Mouse (Mus musculus) heart, embryonic 15.5 days (tissue): Measurements from ENCODE around the gene Zfx. TPM values are rescaled to one million over a fixed set of nuclear protein-coding genes. Genes with fewer than 3 reads are reported as not detected.

Experiments used
- ATAC-seq: fragments of 200-750 bp; cut with Nextera tagmentation; replicated peaks from 2 replicates; pipeline ENCODE4 v1.8.0; 2017; ENCODE audit warnings: low read depth, moderate TSS enrichment; ENCODE audit not compliant: insufficient number of reproducible peaks, insufficient read depth, low FRiP score
- H3K27ac ChIP-seq: fragments of 300-500 bp; sonication (generic); 2 replicates; pipeline ENCODE4 v1.5.1; 2015; ENCODE audit warnings: mild to moderate bottlenecking, inconsistent platforms
- H3K27me3 ChIP-seq: fragments of 300-500 bp; sonication (generic); 2 replicates; pipeline ENCODE4 v1.6.1; 2015; ENCODE audit warnings: inconsistent platforms
- H3K36me3 ChIP-seq: fragments of 300-500 bp; sonication (generic); 2 replicates; pipeline ENCODE4 v1.6.1; 2015; ENCODE audit warnings: mild to moderate bottlenecking, inconsistent platforms
- H3K4me1 ChIP-seq: fragments of 300-500 bp; sonication (generic); replicated peaks from 2 replicates; pipeline ENCODE4 v1.6.1; 2015; ENCODE audit warnings: inconsistent platforms
- H3K4me2 ChIP-seq: fragments of 300-500 bp; sonication (generic); 2 replicates; pipeline ENCODE4 v1.6.1; 2015; ENCODE audit warnings: inconsistent platforms, mild to moderate bottlenecking, moderate library complexity
- H3K4me3 ChIP-seq: fragments of 300-500 bp; sonication (generic); 2 replicates; pipeline ENCODE4 v1.5.1; 2015; ENCODE audit warnings: mild to moderate bottlenecking, inconsistent platforms
- H3K9ac ChIP-seq: fragments of 300-500 bp; sonication (generic); 2 replicates; pipeline ENCODE4 v1.6.1; 2015; ENCODE audit warnings: mild to moderate bottlenecking, inconsistent platforms
- H3K9me3 ChIP-seq: fragments of 300-500 bp; sonication (generic); replicated peaks from 2 replicates; pipeline ENCODE4 v1.6.1; 2016; ENCODE audit warnings: inconsistent platforms
- WGBS: fragments of 180-500 bp; shearing (Covaris S2); methylation state at CpG from one replicate; pipeline ENCODE4 v1.1.7; 2015; ENCODE audit warnings: mixed read lengths; 5-methylcytosine and 5-hydroxymethylcytosine counted together
- polyA plus RNA-seq: library from polyadenylated mRNA; unstranded; fragments of >200 nt; fragmentation: Nextera tagmentation; extraction: Ambion mirVana; gene quantifications from 2 replicates; pipeline ENCODE4 v1.2.1, GENCODE M21; 2015

Zfx gene
- polyA plus RNA-seq, 1 experiment from 2014 or later = 19.9 TPM

GRCm38 (mm10) chrX:94060751-94061150, 62.8 kb downstream of the Zfx start:
- no peak for ATAC-seq
- 57% methylated on average over 8 of the region's 8 CpGs for WGBS
- 0 out of 2 replicates have a peak overlapping the region, but pooled peaks have one; percentile 9 for H3K27ac ChIP-seq
- H3K9ac ChIP-seq = no peak overlapping the region
- peaks cover 31% of the 10 kb centered on the region for H3K27me3 ChIP-seq
- no peaks in the 10 kb centered on the region for H3K4me1 ChIP-seq
- H3K9me3 ChIP-seq = no peaks in the 10 kb centered on the region
- no peak overlapping the region for H3K4me3 ChIP-seq
- H3K4me2 ChIP-seq = peak overlapping the region; percentile 30; the same call in 1 of the 2 replicates
- no peaks in the 10 kb centered on the region for H3K36me3 ChIP-seq

- Histone ChIP-seq H3K4me3 (no peak overlapping the region), H3K36me3 (no peaks in the 10 kb centered on the region), H3K9me3 (no peaks in the 10 kb centered on the region), H3K27me3 (peaks cover 31% of the 10 kb centered on the region), H3K4me1 (no peaks in the 10 kb centered on the region), H3K4me2 (no peak overlapping the region), H3K27ac (peak overlapping the region; percentile 34; the same call in 1 of the 2 replicates), H3K9ac (no peak overlapping the region)
- 34% methylated on average over 6 of the region's 6 CpGs for WGBS
- no peak for ATAC-seq
Observed at GRCm38 (mm10) chrX:94058748-94059147, 64.8 kb downstream of the Zfx start.

- no peak overlapping the region for H3K4me2 ChIP-seq
- no peaks in the 10 kb centered on the region; the same call in 1 of the 2 replicates for H3K27me3 ChIP-seq
- 47% methylated on average over 3 of the region's 3 CpGs for WGBS
- no peaks in the 10 kb centered on the region for H3K36me3 ChIP-seq
- H3K9me3 ChIP-seq = no peaks in the 10 kb centered on the region
- H3K27ac ChIP-seq = peak overlapping the region; percentile 46
- H3K4me1 ChIP-seq = peaks cover 7% of the 10 kb centered on the region; the same call in 1 of the 2 replicates
- no peak for ATAC-seq
- H3K9ac ChIP-seq = no peak overlapping the region
- no peak overlapping the region for H3K4me3 ChIP-seq
Observed at GRCm38 (mm10) chrX:94049048-94049447, 74.5 kb downstream of the Zfx start.

- peaks cover 7% of the 10 kb centered on the region; the same call in 1 of the 2 replicates for H3K4me1 ChIP-seq
- H3K4me3 ChIP-seq = no peak overlapping the region
- no peak for ATAC-seq
- H3K9me3 ChIP-seq = no peaks in the 10 kb centered on the region
- no peak overlapping the region for H3K4me2 ChIP-seq
- H3K9ac ChIP-seq = no peak overlapping the region
- WGBS = 26% methylated on average over 5 of the region's 5 CpGs
- H3K27ac ChIP-seq = no peak overlapping the region; the same call in 1 of the 2 replicates
- H3K36me3 ChIP-seq = no peaks in the 10 kb centered on the region
- no peaks in the 10 kb centered on the region; the same call in none of the 2 replicates for H3K27me3 ChIP-seq
Observed at GRCm38 (mm10) chrX:94048048-94048447, 75.5 kb downstream of the Zfx start.

- Histone ChIP-seq H3K27me3 (no peaks in the 10 kb centered on the region; the same call in none of the 2 replicates), H3K4me3 (no peak overlapping the region), H3K27ac (no peak overlapping the region), H3K4me2 (no peak overlapping the region), H3K9me3 (no peaks in the 10 kb centered on the region), H3K9ac (no peak overlapping the region), H3K4me1 (peaks cover 7% of the 10 kb centered on the region; the same call in 1 of the 2 replicates), H3K36me3 (no peaks in the 10 kb centered on the region)
- ATAC-seq = no peak
- WGBS = 74% methylated on average over 5 of the region's 5 CpGs
Observed at GRCm38 (mm10) chrX:94047381-94047780, 76.1 kb downstream of the Zfx start.

- no peaks in the 10 kb centered on the region for H3K36me3 ChIP-seq
- peaks cover 19% of the 10 kb centered on the region for H3K27me3 ChIP-seq
- no peak overlapping the region for H3K27ac ChIP-seq
- H3K4me3 ChIP-seq = no peak overlapping the region
- ATAC-seq = no peak
- no peaks in the 10 kb centered on the region for H3K4me1 ChIP-seq
- no peak overlapping the region for H3K4me2 ChIP-seq
- H3K9me3 ChIP-seq = no peaks in the 10 kb centered on the region
- no peak overlapping the region for H3K9ac ChIP-seq
- WGBS = 25% methylated on average over 11 of the region's 11 CpGs
Observed at GRCm38 (mm10) chrX:94032937-94033336, 90.6 kb downstream of the Zfx start.

- H3K27ac ChIP-seq = no peak overlapping the region
- no peak overlapping the region for H3K9ac ChIP-seq
- WGBS = 74% methylated on average over 7 of the region's 7 CpGs
- no peaks in the 10 kb centered on the region for H3K9me3 ChIP-seq
- H3K27me3 ChIP-seq = peaks cover 15% of the 10 kb centered on the region
- no peak overlapping the region for H3K4me2 ChIP-seq
- no peaks in the 10 kb centered on the region for H3K36me3 ChIP-seq
- H3K4me3 ChIP-seq = no peak overlapping the region
- no peaks in the 10 kb centered on the region for H3K4me1 ChIP-seq
- no peak for ATAC-seq
Observed at GRCm38 (mm10) chrX:94030081-94030480, 93.4 kb downstream of the Zfx start.

Other genes with a start within 250 kb of the Zfx start
- gene AU015836, start 155.0 kb downstream of the Zfx start, polyA plus RNA-seq = not detected in 2 replicates
- 45.1 and 54.0 TPM in 2 replicates for gene Eif2s3x, start 89.2 kb upstream of the Zfx start, polyA plus RNA-seq
- gene Klhl15, start 110.9 kb upstream of the Zfx start, polyA plus RNA-seq = 4.4 and 4.8 TPM in 2 replicates
- not detected in 2 replicates for gene Fam90a1b, start 243.1 kb upstream of the Zfx start, polyA plus RNA-seq
- gene Apoo, start 243.4 kb upstream of the Zfx start, polyA plus RNA-seq = 178 and 229 TPM in 2 replicates